Comparison of ENCODE assay signal across 8 mouse cellular contexts in the genomic region with DNA sequence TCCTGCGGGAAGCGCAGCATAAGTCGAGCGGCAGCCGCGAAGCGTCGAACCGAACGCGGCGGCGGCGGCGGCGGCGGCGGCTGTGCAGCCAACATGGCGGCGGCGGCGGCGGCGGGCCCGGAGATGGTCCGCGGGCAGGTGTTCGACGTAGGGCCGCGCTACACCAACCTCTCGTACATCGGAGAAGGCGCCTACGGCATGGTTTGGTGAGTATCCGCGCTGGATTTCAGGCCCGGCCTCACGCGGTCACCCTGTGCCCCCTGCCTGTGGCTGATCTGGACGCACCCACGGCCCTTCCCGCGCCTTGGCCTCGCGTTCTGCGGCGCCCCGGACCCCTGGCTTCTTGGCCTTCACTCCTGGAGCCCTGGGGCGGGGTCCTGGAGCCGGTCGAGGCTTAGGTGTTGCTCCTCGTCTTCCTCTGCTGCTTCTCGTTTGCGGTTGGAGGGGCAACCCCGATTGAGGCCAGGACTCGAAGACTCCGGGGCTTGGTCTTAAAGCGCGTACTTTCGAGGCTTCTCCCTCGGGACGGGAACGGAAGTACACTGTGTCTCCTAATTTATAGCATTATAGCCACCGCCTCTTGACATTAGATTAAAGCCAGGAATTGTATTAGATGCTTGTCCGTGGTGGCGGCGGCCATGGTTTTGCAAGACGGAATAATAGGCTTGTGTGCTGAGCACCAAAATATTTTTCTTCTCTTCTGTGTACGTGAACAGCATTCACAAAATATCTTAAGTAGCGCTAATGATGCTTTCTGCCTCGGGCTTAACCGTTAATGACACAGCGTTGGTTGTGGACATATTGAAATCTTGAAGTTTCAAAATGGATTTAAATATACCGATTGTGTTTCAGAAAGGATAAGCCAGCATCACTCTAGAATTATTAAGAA. TPM values are rescaled to one million over a fixed set of nuclear protein-coding genes. Genes with fewer than 3 reads are reported as not detected.
DNase-seq lines count a peak whose midpoint lies in the region; ATAC-seq and TF ChIP-seq lines count a peak whose summit lies in the region.

No protein-coding gene starts in this region.

- no peak for TF ChIP-seq EP300 in stomach, postnatal 0 days (optimal IDR thresholded peaks at IDR 0.05)

- no peaks in the 10 kb centered on the region for H3K27me3 ChIP-seq in forebrain, embryonic 13.5 days
- no peaks in the 10 kb centered on the region for H3K27me3 ChIP-seq in hindbrain, embryonic 11.5 days (ENCODE audit: control insufficient read depth, insufficient read depth, low read length)
- H3K27me3 ChIP-seq in limb, embryonic 10.5 days (ENCODE audit: low read depth, poor library complexity, severe bottlenecking) = no peaks in the 10 kb centered on the region
- no peaks in the 10 kb centered on the region for H3K27me3 ChIP-seq in midbrain, embryonic 10.5 days (ENCODE audit: low read depth, poor library complexity, severe bottlenecking)
- no peaks in the 10 kb centered on the region for H3K27me3 ChIP-seq in stomach, postnatal 0 days (ENCODE audit: control insufficient read depth, insufficient read depth, low read length)

- H3K4me1 ChIP-seq in forebrain, embryonic 13.5 days = peaks cover 25% of the 10 kb centered on the region
- no peaks in the 10 kb centered on the region for H3K4me1 ChIP-seq in hindbrain, embryonic 11.5 days (replicated peaks; ENCODE audit: control insufficient read depth, insufficient read depth, low read length)
- H3K4me1 ChIP-seq in limb, embryonic 10.5 days = peaks cover 3% of the 10 kb centered on the region; the same call in 1 of the 2 replicates
- H3K4me1 ChIP-seq in midbrain, embryonic 10.5 days = peaks cover 25% of the 10 kb centered on the region
- no peaks in the 10 kb centered on the region for H3K4me1 ChIP-seq in stomach, postnatal 0 days (replicated peaks; ENCODE audit: control insufficient read depth, insufficient read depth)

- H3K9me3 ChIP-seq in forebrain, embryonic 13.5 days (replicated peaks) = no peaks in the 10 kb centered on the region
- no peaks in the 10 kb centered on the region for H3K9me3 ChIP-seq in hindbrain, embryonic 11.5 days (ENCODE audit: control insufficient read depth, low read length)
- H3K9me3 ChIP-seq in limb, embryonic 10.5 days (replicated peaks) = no peaks in the 10 kb centered on the region
- no peaks in the 10 kb centered on the region for H3K9me3 ChIP-seq in midbrain, embryonic 10.5 days (replicated peaks)
- H3K9me3 ChIP-seq in stomach, postnatal 0 days (ENCODE audit: control insufficient read depth, low read length) = no peaks in the 10 kb centered on the region

- under 1% methylated on average over 41 of the region's 75 CpGs for WGBS in forebrain, embryonic 13.5 days
- under 1% methylated on average over 67 of the region's 75 CpGs for WGBS in hindbrain, embryonic 11.5 days
- WGBS in limb, embryonic 10.5 days = 1% methylated on average over 75 of the region's 75 CpGs
- under 1% methylated on average over 75 of the region's 75 CpGs for WGBS in midbrain, embryonic 10.5 days
- WGBS in stomach, postnatal 0 days = under 1% methylated on average over 54 of the region's 75 CpGs

- ATAC-seq in forebrain, embryonic 13.5 days = peak; percentile 81
- ATAC-seq in hindbrain, embryonic 11.5 days (ENCODE audit: low FRiP score) = peak; percentile 81
- peak; percentile 87 for ATAC-seq in stomach, postnatal 0 days (ENCODE audit: low FRiP score, low TSS enrichment)

- peak overlapping the region; percentile 82 for H3K9ac ChIP-seq in forebrain, embryonic 13.5 days
- peak overlapping the region; percentile 93 for H3K9ac ChIP-seq in hindbrain, embryonic 11.5 days (ENCODE audit: low read depth, low read length)
- H3K9ac ChIP-seq in stomach, postnatal 0 days (ENCODE audit: low read length) = peak overlapping the region; percentile 96

- peaks cover 15% of the 10 kb centered on the region; the same call in 1 of the 2 replicates for H3K36me3 ChIP-seq in forebrain, embryonic 13.5 days (ENCODE audit: poor library complexity, severe bottlenecking)
- H3K36me3 ChIP-seq in hindbrain, embryonic 11.5 days (ENCODE audit: control insufficient read depth, insufficient read depth, low read length) = 0 out of 2 replicates have a peak, but pooled peaks cover 3% of the 10 kb centered on the region
- peaks cover 30% of the 10 kb centered on the region for H3K36me3 ChIP-seq in limb, embryonic 10.5 days
- H3K36me3 ChIP-seq in midbrain, embryonic 10.5 days = peaks cover 29% of the 10 kb centered on the region
- H3K36me3 ChIP-seq in stomach, postnatal 0 days (ENCODE audit: control insufficient read depth, insufficient read depth, low read length) = no peaks in the 10 kb centered on the region

- H3K4me2 ChIP-seq in forebrain, embryonic 13.5 days = peak overlapping the region; percentile 71
- H3K4me2 ChIP-seq in hindbrain, embryonic 11.5 days (replicated peaks; ENCODE audit: low read depth, low read length) = peak overlapping the region; percentile 58
- H3K4me2 ChIP-seq in stomach, postnatal 0 days (replicated peaks; ENCODE audit: low read depth) = peak overlapping the region; percentile 81

- H3K4me3 ChIP-seq in forebrain, embryonic 13.5 days = peak overlapping the region; percentile 67
- H3K4me3 ChIP-seq in hindbrain, embryonic 11.5 days (ENCODE audit: low read depth, low read length) = peak overlapping the region; percentile 98
- H3K4me3 ChIP-seq in limb, embryonic 10.5 days = peak overlapping the region; percentile 96
- H3K4me3 ChIP-seq in midbrain, embryonic 10.5 days = peak overlapping the region; percentile 74
- H3K4me3 ChIP-seq in stomach, postnatal 0 days (ENCODE audit: low read depth, low read length) = peak overlapping the region; percentile 98

- DNase-seq in retina, adult 2 months (ENCODE audit: low read depth, low spot score) = peak; percentile 13
- no peak for DNase-seq in retina, postnatal 1 day
- peak; percentile 48 to 62 for DNase-seq in adrenal gland, postnatal 36 days
- peak; percentile 73 for DNase-seq in hindbrain, embryonic 11.5 days (ENCODE audit: low spot score)
- DNase-seq in limb, embryonic 10.5 days (ENCODE audit: low spot score) = peak; percentile 81
- DNase-seq in midbrain, embryonic 10.5 days (ENCODE audit: low spot score) = no peak
- DNase-seq in stomach, postnatal 0 days (ENCODE audit: low spot score) = peak; percentile 72

- H3K27ac ChIP-seq in forebrain, embryonic 13.5 days = peak overlapping the region; percentile 93
- H3K27ac ChIP-seq in hindbrain, embryonic 11.5 days (ENCODE audit: low read depth, low read length) = peak overlapping the region; percentile 86
- peak overlapping the region; percentile 98 for H3K27ac ChIP-seq in limb, embryonic 10.5 days
- H3K27ac ChIP-seq in midbrain, embryonic 10.5 days (replicated peaks) = peak overlapping the region; percentile 98
- peak overlapping the region; percentile 97 for H3K27ac ChIP-seq in stomach, postnatal 0 days (replicated peaks)

- peak; percentile 13; the same call in 1 of the 2 replicates for TF ChIP-seq CTCF in stomach, postnatal 0 days (IDR thresholded peaks at IDR 0.05; ENCODE audit: low read depth)

RNA-seq across cellular contexts. Expression of gene Mapk1, which starts 0.6 kb away (rescaled TPM):
- total RNA-seq in adrenal gland, postnatal 36 days (2021) = 100 to 1,000 TPM; 183 to 200 TPM
- polyA plus RNA-seq in forebrain, embryonic 13.5 days (2015; fragmentation: Nextera tagmentation; extraction: Ambion mirVana) = 172 and 177 TPM in 2 replicates
- polyA plus RNA-seq in hindbrain, embryonic 11.5 days (2014; fragmentation: Nextera tagmentation; extraction: Ambion mirVana) = 199 and 208 TPM in 2 replicates
- polyA plus RNA-seq in limb, embryonic 10.5 days (2016; fragmentation: Nextera tagmentation; extraction: Ambion mirVana) = 138 and 141 TPM in 2 replicates
- 147 TPM in 2 replicates for polyA plus RNA-seq in midbrain, embryonic 10.5 days (2016; fragmentation: Nextera tagmentation; extraction: Ambion mirVana)
- polyA plus RNA-seq in stomach, postnatal 0 days (2015; fragmentation: Nextera tagmentation; extraction: Ambion mirVana) = 92.7 and 93.2 TPM in 2 replicates

Comparison
In these comparisons a context has a peak if more than half of its experiments do, and no peak if none do; other contexts are left out.
1. DNase-seq: peak in retina, adult 2 months (single experiment), adrenal gland, postnatal 36 days (2 of 2), hindbrain, embryonic 11.5 days (single experiment), limb, embryonic 10.5 days (single experiment) and stomach, postnatal 0 days (single experiment); none in retina, postnatal 1 day (single experiment) and midbrain, embryonic 10.5 days (single experiment).
2. Peak in every context shown above with its lines, with median percentiles within 50 percentile points of each other: ATAC-seq, H3K27ac ChIP-seq, H3K4me2 ChIP-seq, H3K4me3 ChIP-seq and H3K9ac ChIP-seq.